Mouse (Mus musculus) liver, embryonic 14.5 days (tissue): Measurements from ENCODE around the gene Usp27x.

Source experiments
- CTCF ChIP-seq: IDR thresholded peaks from 2 replicates; pipeline ENCODE4 v1.5.1; 2016; ENCODE audit warnings: antibody characterized with exemption, low read depth, control low read depth
- EP300 ChIP-seq: IDR thresholded peaks from 2 replicates; pipeline ENCODE4 v1.6.1; 2016; ENCODE audit warnings: antibody characterized with exemption, low read depth

DNA sequence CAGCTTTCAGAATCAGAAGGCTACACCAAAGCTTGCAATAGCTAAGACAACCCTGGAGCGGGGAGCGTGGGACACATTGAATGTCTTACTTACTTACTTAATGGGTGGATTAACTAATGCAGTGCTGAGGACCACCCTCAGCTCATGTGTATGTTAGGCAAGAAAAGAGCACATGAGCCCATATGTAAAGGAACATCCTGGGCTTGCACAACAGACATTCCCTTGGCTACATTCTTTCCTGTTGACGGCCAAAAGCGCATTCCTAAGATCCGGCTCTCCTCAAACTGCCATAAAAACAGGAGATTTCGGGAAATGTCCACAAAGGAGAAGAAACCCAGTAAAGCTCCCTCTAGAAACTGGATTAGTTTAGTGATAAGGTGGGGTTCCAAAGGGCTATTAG, 39.7 kb upstream of the Usp27x start:
- TF ChIP-seq EP300 (no peak), CTCF (no peak)
